Mouse (Mus musculus) spleen, adult 2 months (tissue): ENCODE measurements around the gene Cmya5.

Source experiments
- CTCF ChIP-seq: fragments of 200-500 bp; IDR thresholded peaks from 2 replicates; pipeline ENCODE4 v1.5.1; 2011; ENCODE audit warnings: mild to moderate bottlenecking, inconsistent platforms; ENCODE audit not compliant: insufficient read depth, insufficient read length, insufficient replicate concordance; ENCODE audit errors: extremely low read depth
- POLR2A ChIP-seq: fragments of 200-500 bp; IDR thresholded peaks from 2 replicates; pipeline ENCODE4 v1.6.1; 2011; ENCODE audit warnings: low read depth, low read length, inconsistent platforms

- no peak for TF ChIP-seq CTCF
- TF ChIP-seq POLR2A, result no peak
These were observed 27.3 kb downstream of the Cmya5 start for GRCm38 (mm10) chr13:93117241-93117640.
